Mouse (Mus musculus) midbrain, postnatal 0 days (tissue): Measurements from ENCODE around the gene Rap1a. TPM values are rescaled to one million over a fixed set of nuclear protein-coding genes. Genes with fewer than 3 reads are reported as not detected.

Experiments used
- ATAC-seq: fragments of 200-750 bp; cut with Nextera tagmentation; 2 replicates; pipeline ENCODE4 v1.8.0; 2017; ENCODE audit warnings: moderate number of reproducible peaks, mild to moderate bottlenecking, moderate TSS enrichment, moderate library complexity; ENCODE audit not compliant: low FRiP score
- DNase-seq: peaks from one replicate; pipeline ENCODE4 v3.0.0-alpha.2; 2015; ENCODE audit warnings: low spot score
- H3K27ac ChIP-seq: fragments of 300-500 bp; sonication (generic); 2 replicates; pipeline ENCODE4 v1.5.1; 2014; ENCODE audit warnings: low read depth, mild to moderate bottlenecking, low read length, mixed read lengths
- H3K27me3 ChIP-seq: fragments of 300-500 bp; sonication (generic); 2 replicates; pipeline ENCODE4 v1.6.1; 2014; ENCODE audit warnings: low read length, control low read depth, mixed read lengths; ENCODE audit not compliant: insufficient read depth
- H3K36me3 ChIP-seq: fragments of 300-500 bp; sonication (generic); 2 replicates; pipeline ENCODE4 v1.6.1; 2014; ENCODE audit warnings: low read length, control low read depth, mixed read lengths; ENCODE audit not compliant: insufficient read depth
- H3K4me1 ChIP-seq: fragments of 300-500 bp; sonication (generic); 2 replicates; pipeline ENCODE4 v1.6.1; 2014; ENCODE audit warnings: mild to moderate bottlenecking, control low read depth, antibody characterized with exemption, low read length, mixed read lengths; ENCODE audit not compliant: insufficient read depth
- H3K4me2 ChIP-seq: fragments of 300-500 bp; sonication (generic); 2 replicates; pipeline ENCODE4 v1.6.1; 2014; ENCODE audit warnings: low read depth, mild to moderate bottlenecking, low read length, mixed read lengths; ENCODE audit not compliant: poor library complexity, severe bottlenecking
- H3K4me3 ChIP-seq: fragments of 300-500 bp; sonication (generic); 2 replicates; pipeline ENCODE4 v1.5.1; 2014; ENCODE audit warnings: low read depth, mild to moderate bottlenecking, low read length, moderate library complexity
- H3K9ac ChIP-seq: fragments of 300-500 bp; sonication (generic); replicated peaks from 2 replicates; pipeline ENCODE4 v1.6.1; 2014; ENCODE audit warnings: mild to moderate bottlenecking, low read length, moderate library complexity, mixed read lengths; ENCODE audit not compliant: poor library complexity, severe bottlenecking
- H3K9me3 ChIP-seq: fragments of 300-500 bp; sonication (generic); 2 replicates; pipeline ENCODE4 v1.6.1; 2016; ENCODE audit warnings: low read length, control low read depth
- CTCF ChIP-seq: IDR thresholded peaks from 2 replicates; pipeline ENCODE4 v1.5.1; 2016; ENCODE audit warnings: antibody characterized with exemption, mild to moderate bottlenecking
- WGBS: fragments of 180-500 bp; shearing (Covaris S2); extraction: QIAGEN DNeasy Blood & Tissue Kit; methylation state at CpG from one replicate; pipeline ENCODE4 v1.1.7; 2014; 5-methylcytosine and 5-hydroxymethylcytosine counted together
- polyA plus RNA-seq: library from polyadenylated mRNA; unstranded; fragments of >200 nt; fragmentation: Nextera tagmentation; extraction: Ambion mirVana; gene quantifications from 2 replicates; pipeline ENCODE4 v1.2.1, GENCODE M21; 2015
- total RNA-seq: library from RNA; depleted of rRNA; stranded (reverse); fragments of >200 nt; gene quantifications from 2 replicates; pipeline ENCODE4 v1.2.3, GENCODE M21; 2014

The Rap1a gene
- total and polyA plus RNA-seq, 2 experiments from 2014 or later = 27.1 to 66.0 TPM

DNA sequence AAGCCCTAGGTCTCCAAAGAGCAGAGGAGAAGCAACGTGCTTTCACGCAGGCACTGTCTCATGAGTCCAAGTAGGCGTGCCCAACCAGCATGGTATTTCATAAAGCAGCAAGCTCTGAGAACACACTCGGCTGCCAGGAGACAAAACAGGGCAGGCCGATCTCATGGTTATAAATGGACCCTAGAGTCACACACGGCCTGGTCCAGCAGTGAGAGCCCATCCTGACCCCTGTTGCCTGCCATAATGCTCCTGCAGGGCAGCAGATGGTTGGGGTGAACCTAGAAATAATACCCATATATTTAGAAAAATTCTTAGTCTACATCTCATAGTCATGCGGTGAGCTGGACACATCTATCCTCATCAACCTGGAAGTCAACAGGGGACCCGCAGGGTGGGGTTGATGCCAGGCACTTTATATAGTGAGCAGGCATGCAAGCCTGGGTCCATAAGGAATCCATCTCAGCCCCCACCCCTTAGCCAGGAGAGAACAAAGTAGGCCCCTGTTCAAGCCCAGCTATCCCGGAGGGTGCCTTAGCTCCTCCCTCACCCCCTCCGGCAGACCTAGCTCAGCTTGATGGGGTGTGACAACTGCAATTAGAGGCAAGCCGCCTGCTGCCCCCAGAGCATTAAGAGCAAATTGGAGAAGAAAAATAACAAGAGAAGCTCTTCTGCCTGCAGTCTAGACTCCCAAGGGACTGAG, 83.1 kb downstream of the Rap1a start:
- no peak for TF ChIP-seq CTCF
- H3K27ac ChIP-seq = no peak overlapping the region
- no peak overlapping the region for H3K4me3 ChIP-seq
- no peaks in the 10 kb centered on the region for H3K36me3 ChIP-seq
- DNase-seq (peak; percentile 55), ATAC-seq (no peak)
- no peaks in the 10 kb centered on the region for H3K27me3 ChIP-seq
- 52% methylated on average over 11 of the region's 11 CpGs for WGBS
- no peaks in the 10 kb centered on the region; the same call in 1 of the 2 replicates for H3K4me1 ChIP-seq
- no peaks in the 10 kb centered on the region for H3K9me3 ChIP-seq
- H3K4me2 ChIP-seq = no peak overlapping the region
- no peak overlapping the region for H3K9ac ChIP-seq

- Histone ChIP-seq H3K36me3 (no peaks in the 10 kb centered on the region), H3K9me3 (no peaks in the 10 kb centered on the region), H3K9ac (no peak overlapping the region), H3K27me3 (no peaks in the 10 kb centered on the region), H3K4me2 (no peak overlapping the region), H3K4me3 (no peak overlapping the region), H3K4me1 (no peaks in the 10 kb centered on the region; the same call in 1 of the 2 replicates), H3K27ac (no peak overlapping the region)
- no peak for TF ChIP-seq CTCF
- 63% methylated on average over 18 of the region's 18 CpGs for WGBS
- ATAC-seq = no peak
- peak; percentile 65 for DNase-seq
Observed at GRCm38 (mm10) chr3:105716353-105717000, 84.7 kb downstream of the Rap1a start.

DNA sequence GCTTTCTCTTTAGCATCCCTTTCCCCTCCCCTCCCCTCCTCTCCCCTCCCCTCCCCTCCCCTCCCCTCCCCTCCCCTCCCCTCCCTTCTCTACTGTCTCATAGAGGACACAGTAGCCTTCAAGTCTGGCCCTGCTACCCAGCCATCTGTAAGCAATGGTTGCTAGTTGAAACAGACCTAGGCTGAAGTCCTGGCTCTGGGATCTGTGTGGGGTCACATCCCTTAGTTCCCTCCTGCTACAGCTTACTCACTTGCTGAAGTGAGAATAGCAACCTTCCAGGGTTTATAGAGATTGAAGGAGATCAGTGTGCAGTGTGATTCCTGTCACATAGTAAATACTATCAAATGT, 86.3 kb downstream of the Rap1a start:
- no peaks in the 10 kb centered on the region for H3K9me3 ChIP-seq
- H3K9ac ChIP-seq = no peak overlapping the region
- ATAC-seq (no peak), DNase-seq (no peak)
- no peaks in the 10 kb centered on the region for H3K36me3 ChIP-seq
- TF ChIP-seq CTCF = no peak
- no peak overlapping the region for H3K27ac ChIP-seq
- H3K4me3 ChIP-seq = no peak overlapping the region
- H3K27me3 ChIP-seq = no peaks in the 10 kb centered on the region
- no peak overlapping the region for H3K4me2 ChIP-seq
- no peaks in the 10 kb centered on the region; the same call in 1 of the 2 replicates for H3K4me1 ChIP-seq

- no peaks in the 10 kb centered on the region for H3K9me3 ChIP-seq
- H3K9ac ChIP-seq = no peak overlapping the region
- ATAC-seq (peak; percentile 25; the same call in 1 of the 2 replicates), DNase-seq (peak; percentile 80)
- H3K27ac ChIP-seq = peak overlapping the region; percentile 47
- H3K27me3 ChIP-seq = no peaks in the 10 kb centered on the region
- 20% methylated on average over 7 of the region's 8 CpGs for WGBS
- TF ChIP-seq CTCF = no peak
- H3K4me2 ChIP-seq = no peak overlapping the region
- no peak overlapping the region for H3K4me3 ChIP-seq
- no peaks in the 10 kb centered on the region; the same call in 1 of the 2 replicates for H3K4me1 ChIP-seq
- H3K36me3 ChIP-seq = no peaks in the 10 kb centered on the region
Observed at GRCm38 (mm10) chr3:105714091-105714819, 86.9 kb downstream of the Rap1a start.

DNA sequence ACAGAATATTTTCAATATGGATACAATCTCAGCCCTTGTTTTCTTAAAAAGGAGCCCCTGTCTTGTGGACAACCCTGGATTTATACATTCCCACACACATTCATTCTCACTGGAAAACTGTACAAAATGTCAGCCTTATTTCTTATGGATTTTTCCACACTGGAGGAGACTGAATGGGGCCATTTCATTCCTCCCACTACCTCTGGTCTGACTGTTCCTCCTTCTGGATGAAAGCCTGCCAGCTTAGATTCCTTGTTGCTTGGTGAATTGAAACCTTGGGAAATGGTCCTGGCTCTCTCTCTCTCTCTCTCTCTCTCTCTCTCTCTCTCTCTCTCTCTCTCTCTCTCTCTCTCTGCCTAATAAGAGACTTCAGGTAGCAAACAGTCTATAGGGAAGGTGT, 88.3 kb downstream of the Rap1a start:
- no peak overlapping the region for H3K27ac ChIP-seq
- no peak overlapping the region for H3K9ac ChIP-seq
- H3K4me3 ChIP-seq = no peak overlapping the region
- no peak overlapping the region for H3K4me2 ChIP-seq
- no peaks in the 10 kb centered on the region for H3K9me3 ChIP-seq
- H3K27me3 ChIP-seq = no peaks in the 10 kb centered on the region
- DNase-seq = no peak
- H3K36me3 ChIP-seq = no peaks in the 10 kb centered on the region
- no peak for TF ChIP-seq CTCF
- no peak for ATAC-seq
- H3K4me1 ChIP-seq = no peaks in the 10 kb centered on the region; the same call in 1 of the 2 replicates

GRCm38 (mm10) chr3:105711741-105712140, 89.4 kb downstream of the Rap1a start:
- DNase-seq (peak; percentile 74), ATAC-seq (no peak)
- Histone ChIP-seq H3K9ac (no peak overlapping the region), H3K9me3 (no peaks in the 10 kb centered on the region), H3K4me3 (no peak overlapping the region), H3K4me2 (no peak overlapping the region), H3K27me3 (peaks cover 4% of the 10 kb centered on the region; the same call in 1 of the 2 replicates), H3K27ac (no peak overlapping the region), H3K36me3 (no peaks in the 10 kb centered on the region), H3K4me1 (no peaks in the 10 kb centered on the region; the same call in 1 of the 2 replicates)
- no peak for TF ChIP-seq CTCF
- 60% methylated on average over 7 of the region's 7 CpGs for WGBS
